Mouse (Mus musculus): Measurements from ENCODE around the gene Egfl8.

Gene Egfl8

DNA sequence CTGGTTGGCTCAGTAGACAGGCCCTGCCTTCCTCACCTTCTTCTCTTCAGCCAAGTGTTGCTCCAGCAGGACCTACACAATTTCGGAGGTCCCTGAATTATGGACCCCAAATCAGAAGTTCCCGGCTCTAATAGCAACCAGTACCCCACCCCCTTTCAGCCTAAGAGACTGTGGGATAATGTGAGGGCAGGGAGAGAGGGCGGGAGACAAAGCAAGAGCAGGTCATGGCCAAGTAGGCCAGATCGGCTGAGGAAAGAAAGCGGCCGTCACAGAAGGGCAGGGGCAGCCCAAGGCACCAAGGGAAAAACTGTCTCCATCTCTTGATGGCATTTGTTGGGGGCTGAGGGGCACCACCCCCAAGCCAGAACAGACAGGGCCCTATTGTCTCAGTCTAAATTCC, at the start of gene Egfl8:
TSS of gene Egfl8 (minus strand) at position 101 of the 400 bp plus-strand sequence.
- no peak for DNase-seq (ENCODE audit: low spot score)

DNA sequence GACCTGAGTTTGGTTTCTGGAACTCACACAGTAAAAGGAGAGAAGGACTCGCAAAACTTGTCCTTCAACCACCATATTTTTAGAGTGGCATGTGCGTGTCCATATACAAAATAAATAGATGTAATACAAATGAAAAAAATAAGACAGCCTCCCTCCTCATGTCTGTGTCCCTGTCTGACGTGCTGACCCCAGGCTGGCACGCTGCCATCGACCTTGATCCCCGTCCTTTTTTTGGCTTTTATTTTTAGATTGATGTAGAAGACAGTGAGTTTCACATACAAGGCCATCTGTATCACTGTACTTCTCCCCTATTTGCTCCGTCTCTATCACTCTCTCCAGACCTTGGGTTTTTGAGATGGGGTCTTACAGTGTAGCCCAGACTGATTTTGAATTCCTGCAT, 48.7 kb upstream of the Egfl8 start:
- no peak for DNase-seq (ENCODE audit: low spot score)

DNA sequence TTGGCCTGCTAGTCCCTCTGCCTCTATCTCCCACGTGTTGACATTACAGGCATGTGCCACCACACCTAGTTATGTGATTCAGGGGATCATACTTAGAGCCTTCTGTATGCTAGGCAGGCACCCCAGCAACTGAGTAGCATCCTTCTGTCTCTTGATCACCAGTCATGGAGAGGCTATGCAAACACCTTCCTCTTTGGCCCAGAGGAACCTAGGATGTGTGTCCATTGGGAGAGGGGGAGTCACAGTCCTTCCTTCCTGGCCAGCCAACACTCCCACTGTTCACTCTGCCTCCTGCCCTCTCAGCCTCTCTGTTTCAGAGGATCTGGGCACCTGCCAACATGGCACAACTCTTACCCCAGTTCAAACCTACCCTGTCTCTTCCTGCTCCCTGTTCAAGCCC, 47.8 kb upstream of the Egfl8 start:
- DNase-seq (ENCODE audit: low spot score), result no peak

DNA sequence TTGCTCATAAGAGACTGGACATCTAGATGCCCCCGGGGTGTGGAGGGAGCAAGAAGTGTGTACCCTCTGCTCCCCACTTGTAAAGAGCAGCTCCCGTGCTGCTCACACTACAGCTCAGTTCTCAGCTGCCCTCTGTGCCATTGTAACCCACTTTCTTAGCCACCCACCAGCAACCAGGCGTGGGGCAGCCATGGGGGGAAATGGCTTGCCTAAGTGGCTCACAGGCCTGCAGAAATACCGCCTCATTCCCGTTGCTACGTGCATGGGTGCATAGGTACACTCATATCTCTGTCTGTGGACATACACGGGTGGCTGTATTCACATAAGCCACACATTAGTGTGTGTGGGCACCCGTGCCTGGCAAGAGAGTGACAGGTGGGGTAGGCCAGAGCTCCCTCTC, 47.2 kb upstream of the Egfl8 start:
- no peak for DNase-seq (ENCODE audit: low spot score)

DNA sequence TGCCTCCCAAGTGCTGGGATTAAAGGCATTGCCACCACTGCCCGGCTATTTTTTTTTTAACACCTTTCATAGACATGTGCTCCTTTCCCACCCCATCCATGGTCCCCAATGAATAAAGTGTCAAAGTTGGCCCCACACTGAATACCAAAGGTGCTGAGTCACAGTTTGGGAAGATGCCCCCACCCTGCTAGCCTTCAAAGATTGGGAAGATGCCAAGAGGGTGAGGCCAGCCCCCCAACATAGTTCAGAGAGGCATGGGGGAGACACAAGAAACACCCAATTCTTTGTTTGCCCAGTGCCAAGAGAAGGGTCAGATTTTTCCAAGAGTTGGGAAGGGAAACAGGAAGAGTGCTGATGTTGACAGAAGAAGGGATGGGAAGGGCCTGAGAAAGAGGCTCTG, 46.7 kb upstream of the Egfl8 start:
- DNase-seq (ENCODE audit: low spot score), result no peak

DNA sequence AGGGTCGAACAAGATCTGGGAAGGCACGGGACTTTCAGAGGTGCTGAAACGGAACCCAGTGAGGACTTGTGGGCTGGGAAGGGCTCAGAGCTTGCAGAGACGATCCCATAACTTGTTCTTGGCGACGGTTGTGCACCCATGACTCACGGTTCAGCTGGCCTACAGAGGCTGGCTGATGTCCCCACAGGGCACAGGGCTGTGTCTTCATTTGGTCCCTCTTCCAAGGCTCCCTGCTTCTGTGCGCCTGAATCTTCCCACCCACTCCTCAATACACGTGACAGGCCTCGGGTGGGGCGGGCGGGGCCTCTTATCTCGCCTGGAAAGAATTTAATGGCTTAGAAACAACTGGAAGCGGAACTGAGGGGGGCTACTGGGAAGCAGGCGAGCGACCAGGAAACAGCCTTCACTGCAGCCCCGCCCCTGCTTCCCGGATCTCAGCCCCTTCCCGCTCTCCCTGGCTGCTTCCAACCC, 45.4 kb upstream of the Egfl8 start:
- no peak for DNase-seq (ENCODE audit: low spot score)

DNA sequence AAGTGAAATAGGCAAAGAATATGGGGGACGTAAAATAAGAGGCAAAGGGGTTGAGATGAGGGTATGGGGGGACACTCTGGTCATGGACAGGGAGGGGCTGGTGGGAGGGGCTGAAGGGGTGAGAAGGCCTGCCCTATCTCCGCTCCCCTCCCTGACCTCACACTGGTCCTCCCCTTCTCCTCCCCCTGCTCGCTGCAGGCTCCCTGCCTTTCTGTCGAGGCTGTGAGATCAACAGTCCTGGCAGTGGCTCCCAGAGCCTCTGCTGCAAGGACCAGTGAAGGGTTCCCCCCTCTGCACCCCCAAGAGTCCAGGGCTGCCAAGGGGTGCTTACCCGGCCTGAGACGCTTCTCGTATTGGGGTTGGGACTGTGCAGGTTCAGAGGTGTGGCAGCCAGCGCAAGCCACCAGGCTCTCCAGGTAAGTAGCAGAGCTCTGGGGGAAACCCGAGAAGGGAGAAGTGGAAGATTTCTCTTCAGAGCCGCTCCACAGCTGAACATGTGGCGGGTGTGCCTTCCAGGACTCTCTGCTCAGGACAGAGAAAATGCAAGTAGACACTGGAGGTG, 44.6 kb upstream of the Egfl8 start:
- DNase-seq (ENCODE audit: low spot score), result no peak

DNA sequence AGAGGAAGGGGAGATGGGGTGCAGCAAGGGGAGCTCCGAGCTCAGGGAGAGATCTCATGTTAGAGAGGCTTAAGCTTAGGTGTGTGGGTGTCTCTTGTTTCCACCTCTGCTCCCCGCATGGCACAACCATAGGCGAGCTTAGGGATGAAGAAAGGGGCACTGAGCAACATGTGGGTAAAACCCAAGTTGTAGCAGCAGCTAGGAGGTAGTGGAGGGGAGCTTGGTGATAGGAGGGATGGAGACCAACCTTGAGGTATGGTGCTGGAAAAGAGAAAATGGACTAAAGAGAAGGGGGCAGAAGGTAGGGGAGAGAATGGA, 44.1 kb upstream of the Egfl8 start:
- no peak for DNase-seq (ENCODE audit: low spot score)

DNA sequence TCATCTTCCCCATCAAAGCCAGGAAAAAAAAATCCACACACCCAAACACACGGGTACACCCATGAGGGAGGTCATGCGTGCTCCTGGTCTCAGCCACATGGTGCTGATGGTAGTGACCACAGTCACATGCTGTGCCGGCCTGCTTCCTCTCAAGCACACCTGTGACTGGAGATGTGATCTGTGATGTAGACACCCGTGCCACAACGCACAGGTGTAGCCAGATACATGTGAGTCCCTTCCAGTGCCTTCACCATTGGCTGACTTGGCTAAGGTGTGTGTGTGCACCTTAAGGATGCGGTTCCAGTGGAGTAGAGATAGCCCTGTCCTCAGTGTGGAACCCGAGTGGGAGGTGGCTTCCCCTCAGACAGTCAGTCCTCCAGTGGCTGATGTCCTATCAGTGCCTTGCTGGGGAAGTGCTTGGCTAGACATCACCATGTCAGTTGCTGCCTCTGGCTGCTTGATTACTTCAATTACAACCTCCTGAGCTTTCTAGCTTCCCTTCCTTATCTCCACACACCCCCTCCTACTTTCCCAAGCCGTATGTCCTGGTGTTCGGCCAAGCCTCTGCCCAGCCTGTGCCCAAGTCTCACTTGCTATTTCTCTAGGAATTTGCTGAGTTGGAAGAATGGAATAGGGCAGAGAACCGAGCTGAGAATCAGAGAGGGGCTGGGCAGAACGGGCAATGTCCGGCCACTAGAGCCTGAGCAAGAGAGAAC, 43.6 kb upstream of the Egfl8 start:
- no peak for DNase-seq (ENCODE audit: low spot score)

DNA sequence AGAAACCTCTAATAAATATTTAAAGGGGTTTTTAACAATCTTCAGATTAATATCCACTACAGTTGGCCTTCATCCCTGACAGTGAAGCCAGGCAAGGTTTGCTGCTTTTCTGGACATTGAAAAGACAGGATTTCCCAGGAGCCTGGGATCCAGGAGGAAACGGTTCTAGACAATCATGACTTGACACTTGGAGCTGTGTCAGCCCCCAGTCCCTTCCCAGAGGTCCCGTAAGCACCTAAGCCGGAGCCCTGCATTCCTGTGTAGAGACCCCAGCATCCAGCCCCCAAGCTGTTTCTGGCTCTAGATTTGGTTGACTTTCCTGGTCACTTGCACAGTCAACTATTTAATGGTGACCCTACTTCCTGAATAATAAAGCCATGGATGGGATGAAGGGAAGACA, 42.8 kb upstream of the Egfl8 start:
- no peak for DNase-seq (ENCODE audit: low spot score)

DNA sequence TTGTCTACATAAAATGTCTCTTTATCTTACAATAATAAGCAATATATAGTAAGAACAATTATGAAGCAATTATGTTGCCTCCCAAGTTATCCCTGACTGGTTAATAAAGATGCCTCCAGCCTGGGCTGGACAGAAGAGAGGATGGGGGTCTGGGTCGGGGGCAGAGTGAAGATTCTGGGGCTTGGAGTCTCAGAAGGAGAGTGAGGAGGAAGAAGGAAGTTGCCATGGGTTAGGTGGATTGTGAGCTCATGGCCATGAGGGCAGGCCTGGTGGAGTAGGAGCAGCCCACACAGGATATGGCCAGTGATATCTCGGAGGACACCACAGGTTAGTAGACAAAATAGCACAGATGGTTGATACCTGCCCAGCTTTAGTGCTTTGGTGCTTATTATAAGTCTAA, 42.4 kb upstream of the Egfl8 start:
- DNase-seq (ENCODE audit: low spot score), result no peak

DNA sequence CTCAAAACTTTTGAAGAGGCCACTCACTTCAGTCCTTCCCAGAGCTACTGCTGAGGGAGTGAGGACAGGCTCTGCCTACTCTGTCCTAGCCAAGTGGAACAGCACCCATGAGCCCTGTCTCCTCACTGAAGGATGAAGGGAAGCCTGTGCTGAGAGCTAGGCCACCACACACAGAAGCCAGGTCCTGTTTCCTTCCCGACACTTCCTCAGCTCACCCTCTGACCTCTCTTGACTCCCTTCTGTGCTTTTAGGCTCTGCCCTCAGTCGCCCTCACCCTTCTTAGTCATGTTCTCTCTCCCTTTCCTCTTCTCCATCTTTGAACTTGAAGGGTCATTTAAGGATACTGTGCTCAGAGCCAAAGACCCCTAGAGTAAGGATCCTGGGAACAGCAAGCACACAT, 41.5 kb upstream of the Egfl8 start:
- no peak for DNase-seq (ENCODE audit: low spot score)

DNA sequence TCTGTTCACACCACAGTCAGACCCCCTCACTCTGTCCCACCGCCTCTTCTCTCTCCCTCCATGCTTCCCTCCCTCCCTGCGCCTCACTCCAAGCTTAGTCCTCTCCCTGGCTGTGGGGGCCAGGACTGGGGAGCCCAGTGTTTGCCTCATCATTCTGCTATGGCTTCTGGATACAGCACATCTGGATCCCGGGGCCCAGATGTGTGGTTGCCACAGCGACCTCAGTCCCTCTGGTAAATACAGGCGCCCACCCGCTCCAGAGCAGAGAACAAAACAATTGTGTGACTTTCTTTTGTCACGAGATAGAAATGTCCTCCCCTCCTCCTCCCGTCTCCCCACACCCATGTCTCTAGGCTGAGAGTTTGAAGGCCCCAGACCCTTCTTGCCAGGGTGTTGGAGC, 40.9 kb upstream of the Egfl8 start:
- no peak for DNase-seq (ENCODE audit: low spot score)

DNA sequence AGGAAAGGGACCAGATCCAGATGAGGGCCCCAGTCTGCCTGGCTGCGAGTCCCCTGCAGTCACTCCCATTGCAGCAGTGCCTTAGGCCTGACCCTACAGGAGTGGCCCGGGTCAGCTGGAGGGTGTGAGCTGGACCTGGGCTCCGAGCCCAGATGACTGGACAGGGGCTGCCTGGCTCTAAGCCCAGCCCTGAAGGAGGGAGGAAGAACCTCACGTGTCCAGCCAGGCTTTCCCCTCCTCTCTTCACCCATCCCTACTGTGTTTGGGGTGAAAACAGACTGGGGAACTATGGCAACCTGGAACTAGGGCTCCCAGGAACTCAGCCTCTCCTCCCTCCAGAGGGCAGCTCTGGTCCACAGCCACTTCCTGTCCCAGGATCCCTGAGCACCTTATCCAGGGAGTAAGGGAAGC, 39.8 kb upstream of the Egfl8 start:
- DNase-seq (ENCODE audit: low spot score), result peak; percentile 79

DNA sequence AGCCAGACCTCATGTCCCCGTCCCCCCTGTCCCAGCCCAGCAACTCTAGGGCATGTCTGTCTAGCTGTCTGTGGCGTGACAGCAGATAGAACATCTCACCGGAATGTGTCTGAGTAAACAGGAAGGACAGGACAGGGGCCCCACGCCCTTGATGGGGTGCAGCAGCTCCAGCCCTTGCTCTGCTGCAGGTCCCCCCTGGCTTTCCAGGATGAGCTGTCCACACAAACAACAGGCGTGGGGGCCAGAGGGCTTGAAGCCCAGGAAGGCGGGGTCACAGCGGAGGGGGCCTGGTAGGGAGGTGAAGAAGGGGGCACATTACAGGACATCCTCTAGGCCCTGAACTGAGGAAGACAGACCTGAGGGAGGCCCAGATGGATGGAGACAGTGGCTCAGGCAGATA, 39.4 kb upstream of the Egfl8 start:
- no peak for DNase-seq (ENCODE audit: low spot score)

DNA sequence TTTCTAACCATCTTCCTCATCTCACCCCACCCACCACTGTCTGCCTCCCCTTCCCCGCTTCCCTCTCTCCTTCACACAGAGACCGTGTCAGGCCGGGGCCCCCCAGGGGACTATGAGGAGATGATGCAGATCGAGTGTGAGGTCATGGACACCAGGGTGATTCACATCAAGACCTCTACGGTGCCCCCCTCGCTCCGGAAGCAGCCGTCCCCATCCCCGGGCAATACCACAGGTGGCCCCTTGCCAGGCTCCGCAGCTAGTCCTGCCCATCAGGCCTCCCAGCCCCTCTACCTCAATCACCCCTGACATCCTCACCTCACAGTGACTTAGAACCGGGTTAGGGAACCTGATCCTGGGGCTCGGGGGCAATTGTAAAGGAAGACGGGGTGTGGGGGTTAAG, 38.6 kb upstream of the Egfl8 start:
- DNase-seq (ENCODE audit: low spot score), result no peak

DNA sequence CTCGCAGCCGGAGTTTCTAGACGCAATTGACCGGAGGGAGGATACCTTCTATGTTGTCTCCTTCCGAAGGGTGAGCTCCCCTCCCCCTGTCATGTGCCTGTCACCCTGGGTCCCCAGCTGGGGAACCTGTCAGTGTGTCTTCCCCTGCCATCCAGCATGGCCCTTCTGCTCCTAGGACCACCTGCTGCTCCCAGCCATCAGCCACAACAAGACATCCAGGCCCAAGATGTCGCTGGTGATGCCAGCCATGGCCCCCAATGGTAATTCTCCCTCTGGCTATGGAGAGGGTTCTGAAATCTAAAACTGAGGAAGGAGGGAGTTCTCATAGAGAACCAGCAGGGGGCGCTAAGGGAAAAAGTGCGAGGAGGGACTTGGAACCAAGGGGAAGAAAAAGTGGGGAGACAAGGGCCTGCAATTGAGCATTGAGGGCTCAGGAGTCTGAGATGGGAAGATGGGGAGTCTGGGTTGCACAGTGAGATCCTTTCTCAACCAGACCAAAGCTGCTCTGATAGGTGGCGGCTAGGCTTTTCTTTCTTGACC, 38.0 kb upstream of the Egfl8 start:
- DNase-seq (ENCODE audit: low spot score), result no peak

DNA sequence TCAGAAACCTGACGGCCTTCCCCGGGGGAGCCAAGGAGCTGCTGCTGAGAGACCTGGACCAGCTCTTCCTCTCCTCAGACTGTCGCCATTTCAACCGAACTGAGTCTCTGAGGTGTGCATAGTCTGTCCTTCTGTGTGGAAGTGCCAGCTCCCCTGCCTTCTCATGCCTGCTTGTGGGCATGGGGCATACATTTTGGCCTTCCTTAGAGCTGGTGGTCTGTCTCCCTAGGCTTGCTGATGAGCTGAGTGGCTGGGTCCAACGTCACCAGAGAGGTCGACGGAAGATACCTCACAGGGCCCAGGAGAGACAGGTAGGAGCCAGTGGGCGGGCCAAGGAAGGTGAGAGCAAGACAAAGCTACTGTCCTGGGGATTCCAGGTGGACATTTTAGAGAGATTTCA, 37.2 kb upstream of the Egfl8 start:
- no peak for DNase-seq (ENCODE audit: low spot score)

DNA sequence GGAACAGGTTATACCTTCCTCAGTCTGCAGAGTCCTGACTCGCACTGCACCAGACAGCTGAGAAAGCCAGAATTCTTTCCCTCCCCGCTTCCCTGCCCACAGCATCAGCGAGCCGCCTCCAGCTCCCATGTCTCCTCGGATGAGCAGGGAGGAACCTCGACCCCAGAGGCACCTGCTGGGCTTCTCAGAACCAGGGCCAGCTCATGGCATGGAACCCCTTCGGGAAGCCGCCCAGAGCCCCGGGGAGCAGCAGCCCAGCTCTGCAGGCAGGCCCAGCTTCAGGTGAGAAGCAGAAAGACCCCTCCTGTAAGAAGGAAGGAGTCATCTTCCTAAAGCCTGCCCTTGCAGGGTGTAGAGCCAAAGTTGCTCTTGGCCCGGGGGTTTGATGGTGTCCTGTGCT, 36.8 kb upstream of the Egfl8 start:
- DNase-seq (ENCODE audit: low spot score), result no peak

DNA sequence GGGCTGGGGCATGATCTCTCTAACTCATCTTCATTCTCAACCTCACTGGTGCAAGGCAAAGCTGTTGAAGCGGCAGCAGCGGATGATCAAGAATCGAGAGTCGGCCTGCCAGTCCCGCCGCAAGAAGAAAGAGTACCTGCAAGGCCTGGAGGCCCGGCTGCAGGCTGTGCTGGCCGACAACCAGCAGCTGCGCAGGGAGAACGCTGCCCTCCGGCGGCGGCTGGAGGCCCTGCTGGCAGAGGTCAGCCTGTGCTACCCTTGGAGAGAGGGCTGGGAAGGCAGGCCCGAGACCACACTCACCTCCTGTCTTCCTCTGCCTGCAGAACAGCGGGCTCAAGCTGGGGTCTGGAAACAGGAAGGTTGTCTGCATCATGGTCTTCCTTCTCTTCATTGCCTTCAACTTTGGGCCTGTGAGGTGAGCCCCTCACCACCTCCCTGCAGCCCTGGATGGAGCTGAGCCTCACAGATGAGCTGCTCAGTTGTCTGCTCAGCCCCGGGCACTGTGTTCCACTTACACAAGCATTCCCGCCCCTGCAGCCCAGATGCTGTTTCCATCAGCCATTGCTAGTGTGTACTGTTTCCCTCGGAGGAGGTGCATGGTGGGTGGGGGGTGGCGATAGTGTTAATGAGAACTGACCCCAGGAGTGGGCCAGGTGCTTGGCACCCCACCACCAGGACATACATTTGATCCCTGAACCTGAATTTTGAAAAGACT, 35.9 kb upstream of the Egfl8 start:
- DNase-seq (ENCODE audit: low spot score), result no peak

DNA sequence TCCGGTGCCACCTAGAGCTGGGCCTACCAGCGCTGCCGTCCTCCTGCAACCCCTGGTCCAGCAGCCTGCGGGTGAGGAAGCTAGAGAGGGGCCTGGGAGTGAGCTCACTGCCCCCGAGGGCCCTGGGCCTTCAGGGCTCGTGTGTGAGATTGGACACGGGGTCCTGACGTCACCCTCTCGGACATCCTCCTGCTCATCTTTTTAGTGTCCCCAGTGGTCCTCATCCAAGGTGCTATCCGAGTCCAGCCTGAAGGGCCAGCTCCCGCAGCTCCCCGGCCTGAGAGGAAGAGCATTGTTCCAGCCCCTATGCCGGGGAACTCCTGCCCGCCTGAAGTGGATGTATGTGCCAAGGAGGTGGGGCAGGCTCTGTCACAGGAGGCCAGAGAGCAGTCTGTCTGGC, 35.0 kb upstream of the Egfl8 start:
- DNase-seq (ENCODE audit: low spot score), result no peak

DNA sequence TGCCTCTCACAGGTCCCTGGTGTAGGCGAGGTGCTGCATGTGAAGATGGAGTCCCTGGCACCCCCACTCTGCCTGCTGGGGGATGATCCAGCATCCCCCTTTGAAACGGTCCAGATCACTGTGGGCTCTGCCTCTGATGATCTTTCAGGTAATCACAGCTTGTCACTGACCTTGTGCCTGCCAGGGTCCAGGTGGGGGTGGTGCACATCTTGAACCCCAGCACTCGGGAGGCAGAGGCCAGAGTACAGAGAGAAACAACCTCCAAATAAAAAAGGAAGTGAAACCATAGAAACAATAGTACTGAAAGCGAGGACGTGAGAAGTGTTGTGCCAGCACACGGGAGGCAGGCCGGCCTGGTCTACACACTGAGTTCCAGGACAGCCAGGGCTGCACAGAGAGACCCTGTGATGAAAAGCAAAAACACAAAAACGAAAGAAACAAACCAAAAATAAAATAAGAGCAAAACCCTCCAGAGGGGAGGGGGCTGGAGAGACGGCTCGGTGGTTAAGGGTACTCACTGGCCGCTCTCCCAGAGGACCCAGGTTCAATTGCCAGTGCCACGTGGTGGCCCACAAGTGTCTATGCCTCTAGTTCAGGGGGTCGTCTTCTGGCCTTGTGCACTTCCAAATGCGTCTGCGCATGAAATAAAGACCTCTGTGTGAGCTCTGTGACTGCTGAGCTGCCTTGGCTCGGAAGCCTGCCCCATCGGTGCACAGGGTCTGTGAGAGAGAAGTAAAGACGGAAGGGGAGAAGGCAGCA, 33.5 kb upstream of the Egfl8 start:
- no peak for DNase-seq (ENCODE audit: low spot score)
